Mouse (Mus musculus) kidney, adult 2 months (tissue): ENCODE measurements at regions not wholly inside any gene's neighbourhood (a gene's known extent, or its start where the extent isn't known, plus 50 kb on each side); places are given as distances from the start of the nearest gene placed in this dataset.
A peak's percentile ranks its signal among the peaks of the same experiment; 100 is the strongest.

Experiments used
- DNase-seq: peaks from one replicate; pipeline ENCODE4 v3.0.0; 2021
- H3K27ac ChIP-seq: fragments of 200-500 bp; 2 replicates; pipeline ENCODE4 v1.5.1; 2012; ENCODE audit warnings: low read depth, low read length, control low read depth, inconsistent platforms; ENCODE audit not compliant: insufficient read depth
- H3K27me3 ChIP-seq: fragments of 200-500 bp; replicated peaks from 2 replicates; pipeline ENCODE4 v1.6.1; 2012; ENCODE audit warnings: mild to moderate bottlenecking, moderate library complexity, low read length, inconsistent platforms; ENCODE audit not compliant: control insufficient read depth, insufficient read depth
- H3K36me3 ChIP-seq: fragments of 200-500 bp; 2 replicates; pipeline ENCODE4 v1.6.1; 2012; ENCODE audit warnings: mild to moderate bottlenecking, moderate library complexity, low read length, inconsistent platforms; ENCODE audit not compliant: control insufficient read depth, insufficient read depth
- H3K4me1 ChIP-seq: fragments of 200-500 bp; 2 replicates; pipeline ENCODE4 v1.6.1; 2011; ENCODE audit warnings: low read length; ENCODE audit not compliant: control insufficient read depth, insufficient read depth
- H3K4me3 ChIP-seq: fragments of 200-500 bp; 2 replicates; pipeline ENCODE4 v1.5.1; 2011; ENCODE audit warnings: mild to moderate bottlenecking, low read depth, low read length, control low read depth; ENCODE audit not compliant: insufficient read depth
- CTCF ChIP-seq: fragments of 200-500 bp; conservative IDR thresholded peaks from 2 replicates; pipeline ENCODE4 v1.5.1; 2011; ENCODE audit warnings: low read depth, mild to moderate bottlenecking, control low read depth, low read length, moderate library complexity, mixed read lengths; ENCODE audit not compliant: insufficient read depth, insufficient read length
- POLR2A ChIP-seq: fragments of 200-500 bp; IDR thresholded peaks from one replicate; pipeline ENCODE4 v1.6.1; 2011; ENCODE audit warnings: low read depth, low read length, control low read depth
- WGBS: fragments of 180-500 bp; shearing (Covaris S2); methylation state at CpG from one replicate; pipeline ENCODE4 v1.1.7; 2018; 5-methylcytosine and 5-hydroxymethylcytosine counted together

DNA sequence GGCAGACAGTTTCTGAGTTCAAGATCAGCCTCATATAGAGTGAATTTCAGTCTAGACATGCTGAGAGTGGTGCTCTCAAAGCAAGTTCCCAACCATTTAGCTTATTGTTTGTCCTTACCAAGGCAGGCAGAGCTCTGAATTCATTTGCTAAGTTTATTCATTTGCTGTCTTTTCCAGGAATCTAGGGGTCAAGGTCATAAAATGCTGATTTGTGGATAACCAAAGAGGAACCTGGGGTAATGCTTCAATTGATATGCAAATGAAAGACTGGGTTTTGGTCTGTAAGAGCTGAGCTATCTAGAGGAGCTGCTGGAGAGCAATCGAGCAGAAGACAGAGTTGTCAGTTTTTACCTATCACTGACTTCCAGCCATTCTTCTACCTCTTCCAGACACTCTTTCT, 832.8 kb downstream of the Ryr2 start:
- no peak for DNase-seq
- no peak for TF ChIP-seq CTCF
- TF ChIP-seq POLR2A = no peak
- H3K27ac ChIP-seq = no peak overlapping the region
- WGBS = 31% methylated on average over 1 of the region's 1 CpGs
- H3K4me1 ChIP-seq = no peaks in the 10 kb centered on the region
- H3K27me3 ChIP-seq = no peaks in the 10 kb centered on the region
- no peaks in the 10 kb centered on the region for H3K36me3 ChIP-seq
- no peak overlapping the region for H3K4me3 ChIP-seq

DNA sequence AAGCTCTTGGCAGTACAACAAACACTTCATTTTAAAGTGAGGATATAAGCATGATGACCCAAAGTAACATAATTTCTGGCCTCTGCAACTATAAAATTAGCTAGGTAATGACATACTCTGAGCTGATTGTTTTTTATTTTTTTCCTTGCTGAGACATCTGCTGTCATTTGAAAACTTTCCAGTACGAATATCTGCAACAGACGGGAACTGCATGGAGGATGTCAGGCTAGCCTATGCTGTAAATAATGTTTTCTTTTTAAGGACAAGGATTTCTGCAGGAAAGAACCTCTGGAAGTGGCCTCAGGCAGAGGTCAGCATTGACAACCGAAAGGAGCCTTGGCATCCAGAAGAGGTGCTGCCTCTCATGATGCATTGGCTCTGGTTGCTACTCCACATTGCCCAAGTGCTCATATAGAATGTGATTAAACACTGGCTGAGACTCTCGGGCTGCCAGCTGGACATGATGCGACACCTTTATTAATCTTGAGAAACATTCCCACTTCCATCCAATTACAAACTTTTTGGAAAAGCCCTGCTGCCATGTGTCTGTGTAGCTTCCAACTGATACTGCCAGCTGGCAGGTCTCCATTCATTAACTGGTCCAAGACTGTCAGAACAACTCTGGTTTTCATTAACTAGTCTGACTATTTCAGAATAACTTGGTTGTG, 837.9 kb downstream of the Ryr2 start:
- no peak for TF ChIP-seq POLR2A
- WGBS = 55% methylated on average over 5 of the region's 5 CpGs
- DNase-seq = peak; percentile 13
- H3K27me3 ChIP-seq = no peaks in the 10 kb centered on the region
- H3K36me3 ChIP-seq = no peaks in the 10 kb centered on the region
- H3K4me3 ChIP-seq = no peak overlapping the region
- H3K27ac ChIP-seq = no peak overlapping the region
- H3K4me1 ChIP-seq = no peaks in the 10 kb centered on the region

DNA sequence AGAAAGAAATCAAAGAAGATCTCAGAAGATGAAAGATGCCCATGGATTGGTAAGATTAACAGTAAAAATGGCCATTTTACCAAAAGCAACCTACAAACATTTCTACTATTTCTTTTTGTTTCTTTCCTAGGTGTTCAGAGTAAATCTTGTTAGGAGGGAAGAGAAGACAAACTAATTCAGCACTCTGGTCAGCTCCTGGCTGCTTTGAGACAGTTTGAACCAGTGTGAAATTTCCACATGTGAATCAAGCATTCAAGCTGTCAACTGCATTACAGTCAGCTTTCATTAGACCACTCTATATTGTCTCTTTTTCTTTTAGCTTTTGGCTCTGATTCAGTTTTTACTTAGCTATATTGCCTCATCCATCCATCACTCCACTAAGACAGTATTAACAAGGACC, 859.2 kb downstream of the Ryr2 start:
- Histone ChIP-seq H3K36me3 (no peaks in the 10 kb centered on the region), H3K4me1 (no peaks in the 10 kb centered on the region), H3K27ac (no peak overlapping the region), H3K27me3 (no peaks in the 10 kb centered on the region), H3K4me3 (no peak overlapping the region)
- TF ChIP-seq CTCF (no peak), POLR2A (no peak)
- no peak for DNase-seq

DNA sequence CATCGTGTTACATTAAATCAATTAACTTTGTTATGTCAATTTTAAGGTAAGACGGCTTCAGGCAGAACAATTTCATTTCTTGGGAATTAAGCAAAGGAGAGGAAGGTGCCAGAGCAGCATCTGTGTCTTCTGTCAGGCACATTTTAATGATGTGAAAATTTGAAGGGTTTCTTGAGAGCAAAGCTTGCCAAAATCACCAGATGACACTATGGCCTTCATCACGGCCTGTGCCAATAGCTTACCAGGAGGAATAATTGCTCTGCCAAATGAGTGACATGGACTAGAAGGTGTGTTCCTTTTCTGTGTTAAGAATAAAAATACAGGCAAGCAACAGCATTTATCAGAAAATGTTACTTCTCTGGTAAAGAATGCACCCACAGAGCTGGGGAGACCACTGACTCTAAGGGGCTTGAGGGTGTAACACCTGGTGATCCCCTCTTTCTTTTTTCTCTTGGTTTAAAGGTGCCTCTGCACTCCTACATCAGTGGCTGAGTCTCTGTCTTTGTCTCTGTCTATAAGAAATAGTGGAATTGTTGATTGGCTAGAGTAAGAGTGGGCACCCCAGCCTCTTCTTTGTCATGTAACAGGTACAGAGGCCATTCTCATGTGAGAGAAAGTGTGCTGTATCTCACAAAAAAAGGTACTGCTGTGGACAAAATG, 856.2 kb upstream of the Chrm3 start:
- TF ChIP-seq POLR2A = no peak
- TF ChIP-seq CTCF = no peak
- Histone ChIP-seq H3K36me3 (no peaks in the 10 kb centered on the region), H3K4me1 (no peaks in the 10 kb centered on the region), H3K4me3 (no peak overlapping the region), H3K27me3 (no peaks in the 10 kb centered on the region), H3K27ac (no peak overlapping the region)
- no peak for DNase-seq
- 93% methylated on average over 3 of the region's 3 CpGs for WGBS

DNA sequence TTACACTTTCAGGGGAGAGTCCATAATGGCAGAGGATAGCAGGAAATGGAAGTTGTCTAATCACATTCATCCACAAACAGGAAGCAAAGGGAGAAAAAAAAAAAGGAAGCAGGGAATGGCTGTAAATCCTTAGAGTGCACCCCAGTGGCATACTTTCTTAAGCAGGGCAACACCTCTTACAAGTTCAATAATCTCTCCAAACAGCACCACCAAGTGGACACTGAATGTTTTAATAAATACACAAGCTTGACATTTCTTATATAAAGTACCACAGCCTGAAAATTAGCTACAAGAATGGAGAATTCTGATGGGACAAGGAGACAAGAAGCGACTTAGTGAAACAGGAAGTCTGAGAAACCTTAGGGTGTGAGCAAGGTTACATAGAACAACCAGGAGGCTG, 849.5 kb upstream of the Chrm3 start:
- 91% methylated on average over 1 of the region's 1 CpGs for WGBS
- Histone ChIP-seq H3K36me3 (no peaks in the 10 kb centered on the region), H3K4me3 (no peak overlapping the region), H3K4me1 (no peaks in the 10 kb centered on the region), H3K27me3 (no peaks in the 10 kb centered on the region), H3K27ac (no peak overlapping the region)
- TF ChIP-seq CTCF = no peak
- TF ChIP-seq POLR2A = no peak
- peak; percentile 7 for DNase-seq

DNA sequence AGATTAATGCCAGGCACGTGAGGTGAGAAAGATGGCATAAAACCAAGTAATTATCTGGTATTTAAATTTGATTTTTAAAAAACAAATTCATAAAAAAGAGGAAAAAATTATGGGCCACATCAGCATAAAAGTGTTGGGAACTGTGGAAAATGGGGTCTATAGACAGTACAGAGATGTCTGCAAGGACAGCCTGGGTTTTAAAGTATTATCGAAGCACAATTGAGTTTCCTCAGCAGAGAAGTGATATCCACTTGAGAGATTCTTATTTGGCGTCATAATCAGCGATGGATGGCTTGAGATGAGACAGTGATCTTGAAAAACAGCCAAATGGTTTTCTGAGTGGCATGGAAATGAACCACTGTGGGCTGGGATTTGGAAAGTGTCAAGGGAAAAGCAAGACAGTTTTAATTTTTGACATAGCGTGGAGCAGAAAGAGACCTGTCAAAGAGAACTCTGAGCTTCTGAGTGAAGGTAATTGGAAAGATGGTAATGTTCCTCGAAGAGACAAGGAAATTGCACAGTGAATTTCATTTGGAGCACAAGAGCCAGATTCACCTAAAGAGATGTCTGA, 844.7 kb upstream of the Chrm3 start:
- Histone ChIP-seq H3K27me3 (no peaks in the 10 kb centered on the region), H3K4me3 (no peak overlapping the region), H3K4me1 (no peaks in the 10 kb centered on the region), H3K36me3 (no peaks in the 10 kb centered on the region), H3K27ac (no peak overlapping the region)
- no peak for TF ChIP-seq CTCF
- TF ChIP-seq POLR2A = no peak
- 90% methylated on average over 6 of the region's 6 CpGs for WGBS
- DNase-seq = no peak

DNA sequence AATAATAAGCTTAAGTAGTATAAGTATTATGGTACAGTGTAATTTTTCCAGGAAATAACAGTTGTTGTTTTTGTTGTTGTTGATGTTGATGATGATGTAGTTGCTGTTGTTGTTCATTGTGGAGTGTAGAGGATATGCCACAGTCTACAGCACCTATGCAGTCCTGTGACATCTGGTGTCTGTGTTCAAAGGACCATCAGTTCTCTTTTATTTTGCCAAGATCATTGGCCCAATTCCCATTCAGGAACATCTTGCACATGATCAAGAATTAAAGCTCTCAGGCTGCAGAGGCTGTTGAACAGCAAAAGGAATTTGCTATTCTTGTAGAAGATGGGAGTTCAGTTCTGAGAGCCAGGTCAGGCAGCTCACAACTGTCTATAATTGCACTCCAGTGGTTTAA, 841.3 kb upstream of the Chrm3 start:
- no peaks in the 10 kb centered on the region for H3K27me3 ChIP-seq
- H3K4me1 ChIP-seq = no peaks in the 10 kb centered on the region
- no peak for DNase-seq
- H3K27ac ChIP-seq = no peak overlapping the region
- no peaks in the 10 kb centered on the region for H3K36me3 ChIP-seq
- TF ChIP-seq POLR2A (no peak), CTCF (no peak)
- no peak overlapping the region for H3K4me3 ChIP-seq

DNA sequence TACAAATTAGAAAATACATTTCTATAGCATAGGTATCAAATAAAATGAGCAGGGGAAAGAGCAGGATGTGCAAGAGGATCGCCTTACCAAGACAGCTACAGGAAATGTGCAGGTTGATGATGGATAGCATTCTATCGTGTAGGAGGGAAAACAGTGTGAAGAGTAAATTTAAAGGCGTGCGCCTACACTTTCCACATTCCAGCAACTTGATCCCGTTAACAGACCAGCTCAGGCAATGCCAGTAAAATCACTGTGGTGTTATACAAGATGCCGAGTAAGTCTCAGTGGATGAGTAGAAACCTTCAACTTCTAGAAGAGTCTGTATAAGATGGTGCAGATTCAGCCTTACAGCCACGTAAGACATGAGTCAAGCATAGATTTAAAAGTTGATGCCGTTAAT, 831.8 kb upstream of the Chrm3 start:
- H3K27me3 ChIP-seq = no peaks in the 10 kb centered on the region
- H3K36me3 ChIP-seq = no peaks in the 10 kb centered on the region
- no peak for DNase-seq
- WGBS = 29% methylated on average over 8 of the region's 8 CpGs
- H3K4me3 ChIP-seq = no peak overlapping the region
- H3K4me1 ChIP-seq = no peaks in the 10 kb centered on the region
- TF ChIP-seq POLR2A (no peak), CTCF (no peak)
- no peak overlapping the region for H3K27ac ChIP-seq
